ENCODE assay signal across 8 mouse cellular contexts in genomic region chr4:82622321-82622836, GRCm38 (mm10).
DNase-seq lines count a peak whose midpoint lies in the region; ATAC-seq lines count a peak whose summit lies in the region.

No protein-coding gene starts in this region.

- WGBS in forebrain, embryonic 16.5 days = 1% methylated on average over 3 of the region's 3 CpGs
- WGBS in hindbrain, embryonic 15.5 days = 5% methylated on average over 3 of the region's 3 CpGs
- 7% methylated on average over 3 of the region's 3 CpGs for WGBS in stomach, embryonic 15.5 days

- ATAC-seq in forebrain, embryonic 16.5 days = peak; percentile 83
- peak; percentile 84 for ATAC-seq in hindbrain, embryonic 15.5 days (ENCODE audit: low FRiP score, low read depth)
- ATAC-seq in stomach, embryonic 15.5 days (ENCODE audit: insufficient read depth, low FRiP score, low read depth) = peak; percentile 51; the same call in 1 of the 2 replicates

- H3K36me3 ChIP-seq in forebrain, embryonic 16.5 days (ENCODE audit: control insufficient read depth, insufficient read depth) = no peaks in the 10 kb centered on the region
- no peaks in the 10 kb centered on the region for H3K36me3 ChIP-seq in hindbrain, embryonic 15.5 days
- no peaks in the 10 kb centered on the region for H3K36me3 ChIP-seq in stomach, embryonic 15.5 days

- H3K4me1 ChIP-seq in forebrain, embryonic 16.5 days (replicated peaks; ENCODE audit: control insufficient read depth, insufficient read depth, low read length) = peaks cover 32% of the 10 kb centered on the region
- H3K4me1 ChIP-seq in hindbrain, embryonic 15.5 days (replicated peaks) = peaks cover 14% of the 10 kb centered on the region
- peaks cover 9% of the 10 kb centered on the region for H3K4me1 ChIP-seq in stomach, embryonic 15.5 days

- H3K4me2 ChIP-seq in forebrain, embryonic 16.5 days (ENCODE audit: low read length) = no peak overlapping the region
- H3K4me2 ChIP-seq in hindbrain, embryonic 15.5 days = no peak overlapping the region
- H3K4me2 ChIP-seq in stomach, embryonic 15.5 days = no peak overlapping the region

- DNase-seq in NIH3T3 (ENCODE audit: low read depth) = peak; percentile 46
- peak; percentile 72 for DNase-seq in brain, adult 2 months (ENCODE audit: low read depth, low spot score)
- peak; percentile 61 to 74 for DNase-seq in layer of hippocampus, postnatal 25 days (ENCODE audit: extremely low spot score in 1 of 2, low spot score in 1 of 2)
- peak; percentile 64 for DNase-seq in lung, postnatal 25 days (ENCODE audit: low spot score)
- no peak for DNase-seq in T-cell, adult 2 months (ENCODE audit: low spot score)

- no peaks in the 10 kb centered on the region for H3K9me3 ChIP-seq in forebrain, embryonic 16.5 days (ENCODE audit: control insufficient read depth, low read length)
- no peaks in the 10 kb centered on the region for H3K9me3 ChIP-seq in hindbrain, embryonic 15.5 days
- H3K9me3 ChIP-seq in stomach, embryonic 15.5 days = no peaks in the 10 kb centered on the region

- H3K9ac ChIP-seq in forebrain, embryonic 16.5 days (replicated peaks; ENCODE audit: low read depth, low read length) = no peak overlapping the region
- H3K9ac ChIP-seq in hindbrain, embryonic 15.5 days = no peak overlapping the region
- H3K9ac ChIP-seq in stomach, embryonic 15.5 days = no peak overlapping the region

- no peaks in the 10 kb centered on the region for H3K27me3 ChIP-seq in forebrain, embryonic 16.5 days (replicated peaks; ENCODE audit: control insufficient read depth, insufficient read depth, low read length)
- H3K27me3 ChIP-seq in hindbrain, embryonic 15.5 days = no peaks in the 10 kb centered on the region
- H3K27me3 ChIP-seq in stomach, embryonic 15.5 days (replicated peaks) = no peaks in the 10 kb centered on the region

- H3K27ac ChIP-seq in forebrain, embryonic 16.5 days (ENCODE audit: low read length) = peak overlapping the region; percentile 82
- H3K27ac ChIP-seq in hindbrain, embryonic 15.5 days (replicated peaks) = peak overlapping the region; percentile 74
- H3K27ac ChIP-seq in stomach, embryonic 15.5 days = peak overlapping the region; percentile 8

- H3K4me3 ChIP-seq in forebrain, embryonic 16.5 days (replicated peaks; ENCODE audit: low read length) = no peak overlapping the region
- H3K4me3 ChIP-seq in hindbrain, embryonic 15.5 days = no peak overlapping the region
- no peak overlapping the region for H3K4me3 ChIP-seq in stomach, embryonic 15.5 days (replicated peaks)

Comparison
In these comparisons a context has a peak if more than half of its experiments do, and no peak if none do; other contexts are left out.
1. H3K27ac ChIP-seq: peak in every context shown above with its lines; median percentile 82 in forebrain, embryonic 16.5 days; 74 in hindbrain, embryonic 15.5 days; 8 in stomach, embryonic 15.5 days.